Mouse (Mus musculus) lung, postnatal 0 days (tissue): ENCODE results near the gene Prkg1.

Source experiments
- CTCF ChIP-seq: IDR thresholded peaks from 2 replicates; pipeline ENCODE4 v1.5.1; 2016; ENCODE audit warnings: antibody characterized with exemption, mild to moderate bottlenecking
- EP300 ChIP-seq: IDR thresholded peaks from 2 replicates; pipeline ENCODE4 v1.6.1; 2016; ENCODE audit warnings: antibody characterized with exemption, mild to moderate bottlenecking, control low read depth

GRCm38 (mm10) chr19:31763246-31763821, 1.5 kb downstream of the Prkg1 start:
- no peak for TF ChIP-seq EP300
- no peak for TF ChIP-seq CTCF
